Mouse (Mus musculus) retina, embryonic 14.5 days (tissue): ENCODE results near the gene Pcgf1.
A peak's percentile ranks its signal among the peaks of the same experiment; 100 is the strongest.

Experiments used
- DNase-seq: peaks from one replicate; pipeline ENCODE4 v3.0.0-alpha.2; 2015; ENCODE audit warnings: low spot score

Gene Pcgf1

DNA sequence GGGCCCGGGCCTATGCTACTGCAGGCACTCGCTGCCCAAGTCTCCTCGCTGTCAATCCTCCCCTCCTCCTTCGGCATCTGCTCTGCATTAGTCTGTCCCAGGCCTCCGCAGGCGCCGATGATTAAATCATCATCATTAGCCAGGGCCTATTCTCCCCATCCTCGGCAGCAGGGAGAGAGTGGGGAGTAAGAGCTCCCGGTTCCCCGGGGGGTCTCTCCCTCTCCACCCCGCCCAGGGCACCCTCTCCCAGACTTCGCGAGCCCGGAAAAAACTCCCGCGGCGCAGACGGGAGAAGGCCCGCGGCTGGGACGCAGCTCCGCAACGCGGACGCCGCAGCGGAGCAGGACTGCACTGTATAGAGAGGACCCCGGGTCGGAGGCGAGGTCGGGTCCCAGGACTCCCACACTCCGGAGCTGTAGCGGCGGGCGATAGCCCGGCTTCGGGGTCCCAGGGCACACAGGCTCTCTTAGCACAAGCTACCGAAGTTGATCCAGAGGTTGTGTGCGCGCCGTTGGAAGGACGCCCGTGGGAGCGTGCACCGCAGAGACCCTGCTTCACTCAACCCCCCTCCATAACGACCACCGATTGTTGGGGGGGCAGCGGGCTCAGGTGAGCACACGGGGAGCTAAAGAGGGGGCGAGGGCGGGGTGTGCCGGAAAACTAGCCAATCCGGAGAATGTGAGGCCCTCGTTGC is at the start of gene Pcgf1:
Pcgf1 (plus strand) TSS at position 240 of the 694 bp plus-strand sequence.
- DNase-seq = no peak

DNA sequence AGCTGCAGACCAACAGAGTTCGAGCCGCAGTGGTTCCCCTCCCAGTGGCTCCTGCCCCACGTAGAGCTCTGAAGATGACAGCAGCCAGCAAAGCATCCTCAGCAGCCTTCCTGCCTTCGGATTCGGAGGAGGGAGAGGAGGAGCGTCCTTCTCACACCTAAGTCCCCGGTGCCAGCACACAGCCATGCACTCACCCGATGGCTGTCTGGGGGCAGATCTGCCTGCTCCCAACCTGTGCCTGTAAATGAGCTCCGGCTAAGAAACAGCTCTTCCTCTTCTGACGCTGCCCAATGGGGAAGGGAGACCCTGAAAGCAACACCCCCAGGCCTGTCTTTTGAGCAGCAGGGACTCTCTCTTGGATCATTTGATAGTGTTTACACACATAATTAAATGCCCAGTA is 47.9 kb upstream of the Pcgf1 start:
- DNase-seq = no peak

DNA sequence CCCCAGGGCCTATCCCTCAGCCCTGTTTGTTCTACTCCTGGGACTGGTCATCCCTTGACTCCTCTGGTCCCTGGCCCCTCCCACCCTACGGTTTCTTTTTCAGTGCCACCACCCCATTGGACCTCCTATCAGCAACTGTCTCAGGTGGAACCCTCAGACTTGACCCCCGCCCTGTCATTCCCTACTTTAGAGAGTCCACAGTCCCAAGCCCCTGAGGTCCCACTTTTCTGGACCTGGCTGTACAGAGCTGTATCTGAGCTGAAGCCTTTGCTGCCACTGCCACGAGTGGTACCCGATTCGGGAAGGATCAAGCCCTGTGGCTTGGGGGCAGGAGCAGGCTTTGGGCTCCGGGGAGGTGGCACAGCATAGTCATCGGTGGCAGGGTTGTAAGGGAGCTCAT is 46.6 kb upstream of the Pcgf1 start:
- DNase-seq = no peak

DNA sequence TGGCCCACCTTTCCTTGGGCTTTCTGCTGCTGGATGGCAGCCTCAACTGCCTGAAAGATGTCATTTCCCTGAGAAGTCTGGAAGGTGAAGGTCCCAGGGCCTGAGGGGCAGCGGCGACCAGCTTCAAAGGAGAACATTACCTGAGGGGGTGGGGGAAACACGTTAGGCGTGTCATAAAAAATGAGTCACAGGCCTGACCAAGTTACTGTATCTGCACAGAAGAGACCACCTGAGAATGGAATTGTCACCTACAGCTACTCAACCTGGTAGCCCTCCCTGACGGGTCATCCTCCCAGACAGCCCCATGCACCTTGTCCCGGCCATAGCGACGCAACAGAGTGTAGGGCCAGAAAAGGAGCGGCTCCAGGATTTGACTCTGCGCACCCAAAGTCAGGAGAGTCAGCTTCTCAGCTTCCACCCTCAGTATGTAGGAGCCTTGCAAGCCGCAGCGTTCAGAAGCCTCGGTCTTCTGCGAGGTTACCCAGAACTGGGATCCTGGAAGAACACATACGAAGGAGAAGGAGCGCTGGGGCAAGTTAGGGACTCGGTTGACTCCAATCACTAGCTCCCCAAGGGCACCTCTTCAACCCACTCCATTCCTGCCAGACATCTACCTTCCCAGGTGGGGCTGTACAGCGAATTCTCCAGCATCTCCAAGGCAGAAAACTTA is 45.6 kb upstream of the Pcgf1 start:
- DNase-seq = no peak

DNA sequence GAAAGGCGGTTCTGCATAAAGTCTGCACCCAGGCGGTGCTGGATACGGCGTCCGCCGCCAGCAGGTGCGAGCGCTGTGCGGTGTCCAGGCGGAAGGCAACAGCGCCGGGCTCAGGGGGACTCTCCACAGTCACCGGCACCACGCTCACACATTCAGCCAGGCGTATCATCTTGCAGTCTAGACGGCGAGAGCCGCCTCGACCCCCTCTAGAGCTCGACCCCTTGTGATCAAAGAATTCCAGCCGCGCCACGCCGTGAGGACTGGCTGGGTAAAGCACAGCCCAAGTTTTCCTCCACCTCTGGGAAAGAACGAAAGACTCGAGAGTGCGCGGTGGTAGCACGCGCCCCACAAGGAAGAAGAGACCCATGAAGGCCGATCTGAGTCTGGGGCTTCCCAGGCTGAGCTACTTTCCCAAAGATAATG is 44.9 kb upstream of the Pcgf1 start:
- peak; percentile 60 for DNase-seq

DNA sequence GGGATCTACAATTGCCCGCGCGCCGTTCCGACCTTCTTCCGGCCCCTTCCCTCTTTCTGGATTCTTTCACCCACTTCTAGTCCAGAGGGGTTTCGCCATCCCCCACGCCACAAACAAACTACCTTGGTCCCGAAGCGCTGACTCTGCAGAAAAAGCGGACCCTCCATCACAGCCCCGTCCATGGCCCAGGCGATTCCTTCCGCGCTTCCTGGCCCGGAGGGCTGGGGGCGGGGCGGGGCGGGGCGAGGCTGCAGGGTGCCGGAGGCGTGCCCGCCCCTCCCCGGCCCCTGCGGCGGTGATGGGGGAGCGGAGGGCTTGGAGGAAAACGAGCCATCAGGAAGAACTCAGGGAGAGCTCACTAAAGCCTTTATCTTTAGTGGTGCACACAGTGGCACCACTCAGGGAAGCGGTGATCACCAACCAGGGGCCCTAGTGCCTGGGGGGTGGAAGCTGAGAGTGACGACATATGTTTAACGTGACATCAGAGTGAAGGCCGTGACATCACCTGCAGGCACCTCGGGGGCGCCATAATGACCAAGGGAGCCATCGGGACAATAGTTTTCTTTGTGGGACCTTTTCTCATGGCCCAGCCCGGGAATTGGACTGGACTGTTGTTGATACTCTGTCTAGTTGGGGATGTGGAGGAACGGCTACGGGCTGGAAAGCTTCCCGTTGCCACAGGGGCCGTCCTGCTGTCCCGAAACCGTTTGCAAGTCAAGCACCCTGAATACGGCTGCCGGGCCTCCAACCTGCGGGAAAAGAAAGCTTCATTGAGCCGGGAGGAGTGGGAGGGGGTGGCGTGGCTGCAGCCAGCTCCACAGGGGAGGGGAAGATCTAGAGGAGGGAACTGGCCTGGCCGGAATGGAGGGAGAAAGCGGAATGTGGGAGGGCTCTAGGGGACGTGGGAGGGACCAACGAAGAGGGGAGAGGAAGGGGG is 44.2 kb upstream of the Pcgf1 start, which contains the start of the genes Dok1 and Loxl3:
Dok1 (minus strand) TSS at position 223 of the 937 bp plus-strand sequence.
Loxl3 (plus strand) TSS at position 925 of the 937 bp plus-strand sequence.
- DNase-seq = peak; percentile 74

DNA sequence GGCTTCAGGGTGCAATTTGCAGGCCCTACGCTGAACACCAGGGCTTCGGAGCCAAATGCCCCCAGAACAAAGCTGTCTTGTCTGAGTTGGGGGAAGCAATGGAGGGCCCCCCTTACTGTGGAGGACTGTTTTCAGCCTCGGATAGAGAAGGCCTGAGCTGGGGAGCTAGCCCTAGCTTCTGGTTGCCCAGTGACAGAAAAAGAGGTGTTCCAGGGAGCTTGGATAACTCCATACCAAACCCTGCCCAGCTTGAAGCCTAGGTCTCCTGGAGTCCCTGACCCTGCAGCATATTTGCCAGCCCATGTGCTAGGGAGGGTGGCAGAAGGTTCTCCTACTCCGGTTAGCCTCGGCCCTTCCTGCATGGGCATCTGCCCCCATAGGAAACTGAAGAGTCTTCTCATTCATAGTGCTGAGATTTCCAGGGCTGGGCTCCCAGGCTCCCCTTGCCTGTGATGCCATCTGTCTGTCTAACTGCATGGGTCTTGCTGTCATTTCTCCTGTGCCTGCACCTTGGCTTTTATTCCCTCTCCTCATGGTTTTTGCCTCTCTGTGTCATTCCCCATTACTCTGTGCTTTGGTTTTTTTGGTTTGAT is 43.1 kb upstream of the Pcgf1 start:
- peak; percentile 16 for DNase-seq

DNA sequence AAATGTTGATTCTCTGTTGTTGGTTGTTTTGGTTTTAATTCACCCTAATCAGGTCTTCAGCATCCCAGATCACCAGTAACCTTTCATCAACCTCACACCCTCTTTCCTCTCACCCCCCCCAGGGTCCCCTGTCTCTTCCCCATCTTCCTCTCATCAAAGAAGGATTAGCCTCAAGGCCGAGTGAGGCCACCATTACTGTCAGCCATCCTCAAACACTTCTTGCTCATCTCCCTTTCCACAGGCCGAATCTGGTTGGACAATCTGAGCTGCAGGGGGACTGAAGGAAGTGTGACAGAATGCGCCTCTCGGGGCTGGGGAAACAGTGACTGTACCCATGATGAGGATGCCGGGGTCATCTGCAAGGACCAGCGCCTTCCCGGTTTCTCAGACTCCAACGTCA is 40.5 kb upstream of the Pcgf1 start:
- no peak for DNase-seq

DNA sequence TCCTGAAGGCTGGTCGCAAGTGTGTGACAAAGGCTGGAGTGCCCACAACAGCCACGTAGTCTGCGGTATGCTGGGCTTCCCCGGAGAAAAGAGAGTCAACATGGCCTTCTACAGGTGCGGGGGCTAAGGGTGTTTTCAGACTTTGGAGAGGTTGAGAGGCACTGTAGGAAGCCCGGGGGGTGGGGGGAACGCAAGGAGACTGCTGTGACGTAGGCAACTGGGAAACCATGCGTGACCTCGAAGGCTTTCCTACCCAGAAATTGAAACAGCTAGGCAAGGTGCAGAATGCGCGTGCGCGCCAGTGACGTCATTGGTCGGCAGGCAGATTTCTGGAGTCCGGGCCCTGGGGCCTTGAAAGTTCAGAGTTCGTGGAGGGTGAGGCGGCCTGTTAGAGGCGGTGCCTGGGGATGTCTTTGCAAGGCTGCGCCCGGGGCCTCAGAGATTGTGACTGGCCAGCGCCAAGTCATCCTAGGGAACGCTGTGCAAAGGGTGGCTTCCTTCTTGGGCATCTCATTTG is 39.1 kb upstream of the Pcgf1 start:
- DNase-seq = peak; percentile 90

DNA sequence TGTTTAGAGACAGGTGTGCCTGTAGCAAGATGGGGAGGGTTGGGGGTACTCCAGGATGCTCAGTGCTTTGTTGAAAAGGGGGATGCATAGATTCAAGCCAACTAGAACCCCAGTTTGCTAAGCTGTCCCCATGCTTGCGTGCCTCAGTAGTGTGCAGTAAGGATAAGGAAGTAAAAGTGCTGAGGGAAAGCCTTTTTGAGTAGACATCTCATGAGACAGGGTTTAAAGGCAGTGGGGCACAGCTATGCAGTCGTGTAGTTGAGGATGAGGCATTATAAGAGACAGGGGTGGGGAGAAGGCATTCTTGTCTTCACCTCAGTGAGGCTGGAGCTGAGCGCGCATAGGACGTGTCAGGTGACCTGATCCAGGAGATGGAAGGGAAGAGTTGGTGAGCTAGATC is 37.1 kb upstream of the Pcgf1 start:
- DNase-seq = no peak

DNA sequence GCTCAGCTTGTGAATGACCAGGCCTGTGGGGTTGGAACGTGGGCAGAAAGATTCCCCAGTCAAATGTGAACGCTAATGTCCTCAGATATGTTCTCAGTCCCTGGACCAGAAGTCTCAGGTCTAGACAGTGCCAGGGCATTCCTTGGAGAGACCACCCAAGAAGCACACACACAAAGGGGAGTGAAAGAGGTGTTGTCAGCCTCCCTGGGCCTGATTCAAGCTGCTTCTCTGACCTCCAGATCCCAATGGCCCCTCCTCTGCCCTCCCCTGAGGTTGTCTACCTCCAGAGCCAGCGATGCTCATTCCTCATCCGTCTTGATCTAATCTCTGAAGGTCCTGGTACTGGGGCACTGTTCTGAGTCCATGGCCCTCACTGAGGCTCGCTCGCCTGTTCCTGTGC is 34.1 kb upstream of the Pcgf1 start:
- DNase-seq = no peak

DNA sequence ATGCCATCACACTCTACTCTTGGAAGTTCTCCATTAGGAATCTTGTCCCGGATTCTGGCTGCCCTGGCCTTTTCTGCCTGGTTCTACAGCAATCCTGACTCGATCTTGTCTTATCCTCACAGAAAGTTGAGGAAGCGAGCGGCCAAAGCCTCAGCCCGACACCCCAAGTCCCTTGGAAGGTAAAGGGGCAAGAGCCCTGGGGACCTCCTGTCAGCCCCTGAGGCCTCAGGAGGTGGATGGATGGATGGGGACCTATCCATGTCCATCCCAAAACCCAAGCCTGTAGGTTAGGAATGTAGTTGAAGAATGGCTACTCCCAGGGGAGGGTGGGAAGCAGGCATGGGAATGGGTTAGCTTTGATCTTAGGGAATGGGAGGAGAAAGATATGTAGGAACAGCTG is 33.7 kb upstream of the Pcgf1 start:
- DNase-seq = no peak

DNA sequence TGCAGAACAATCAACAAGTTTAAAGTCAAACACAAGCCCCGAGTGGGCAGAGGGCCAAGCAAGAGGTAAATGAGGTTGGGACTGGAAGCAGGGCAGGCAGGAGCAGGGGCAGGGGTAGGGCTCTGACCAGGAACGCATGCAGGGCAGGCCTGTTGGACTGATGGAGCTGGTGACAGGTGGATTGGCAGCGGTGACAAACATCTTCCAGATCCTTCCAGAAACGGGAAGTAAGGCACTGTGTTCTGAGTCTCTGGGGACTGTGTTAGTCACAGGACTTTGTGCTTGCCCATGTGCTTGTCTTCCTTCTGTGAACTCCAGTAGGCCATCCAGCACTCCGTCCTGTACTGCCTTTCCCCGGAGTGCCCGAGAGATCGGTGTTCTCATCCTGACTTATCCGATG is 32.9 kb upstream of the Pcgf1 start:
- DNase-seq = no peak

DNA sequence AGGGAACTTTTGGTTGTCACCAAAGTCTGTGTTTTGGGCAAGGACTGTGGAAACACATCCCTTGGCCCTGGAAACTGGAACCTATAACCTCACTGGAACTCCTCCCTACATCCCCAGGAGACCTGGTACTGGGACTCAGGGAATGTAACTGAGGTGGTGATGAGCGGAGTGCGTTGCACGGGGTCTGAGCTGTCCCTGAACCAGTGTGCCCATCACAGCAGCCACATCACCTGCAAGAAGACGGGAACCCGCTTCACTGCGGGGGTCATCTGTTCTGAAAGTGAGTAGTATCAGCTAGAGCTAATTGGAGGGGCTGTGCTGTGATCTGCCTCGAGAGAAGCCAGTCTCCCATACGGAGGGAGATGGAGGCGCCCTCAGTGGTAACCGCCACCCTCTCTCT is 28.3 kb upstream of the Pcgf1 start:
- DNase-seq = no peak

DNA sequence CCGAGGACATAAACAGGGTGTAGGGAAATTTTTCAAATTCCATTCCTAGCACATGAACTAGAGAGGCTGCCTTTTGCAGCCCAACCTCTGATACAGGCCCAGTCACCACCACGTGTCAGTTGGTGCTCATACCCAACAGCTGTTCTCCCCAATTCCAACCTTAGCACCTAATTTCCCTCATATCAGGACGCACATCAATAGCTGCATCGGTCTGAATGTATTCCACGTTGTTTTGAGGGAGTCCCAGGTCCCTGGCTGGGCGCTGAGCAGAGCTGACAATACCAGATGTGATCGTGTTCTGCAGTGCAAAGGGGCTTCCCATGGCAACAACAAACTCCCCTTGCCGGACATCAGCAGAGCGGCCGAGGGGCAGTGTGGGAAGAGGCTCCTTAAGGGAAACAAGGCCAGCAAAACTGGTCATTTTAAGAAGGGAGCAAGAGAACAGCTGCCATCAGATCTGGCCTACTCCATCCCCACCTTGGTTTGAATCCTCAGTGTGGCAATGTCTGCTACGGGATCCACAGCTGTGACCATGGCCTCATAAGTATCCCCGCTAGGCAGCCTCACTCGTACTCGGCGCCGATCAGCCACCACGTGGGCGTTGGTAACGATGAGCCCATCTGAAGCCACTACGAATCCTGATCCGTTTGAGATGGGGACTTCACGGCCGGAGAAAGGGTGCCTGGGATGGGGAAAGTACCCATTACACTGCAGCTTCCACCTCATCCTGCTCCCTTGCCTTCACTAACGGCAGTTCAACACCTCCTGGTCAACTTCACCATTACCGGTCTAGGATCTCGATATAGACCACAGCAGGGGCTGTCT is 24.3 kb upstream of the Pcgf1 start:
- peak; percentile 55 for DNase-seq

DNA sequence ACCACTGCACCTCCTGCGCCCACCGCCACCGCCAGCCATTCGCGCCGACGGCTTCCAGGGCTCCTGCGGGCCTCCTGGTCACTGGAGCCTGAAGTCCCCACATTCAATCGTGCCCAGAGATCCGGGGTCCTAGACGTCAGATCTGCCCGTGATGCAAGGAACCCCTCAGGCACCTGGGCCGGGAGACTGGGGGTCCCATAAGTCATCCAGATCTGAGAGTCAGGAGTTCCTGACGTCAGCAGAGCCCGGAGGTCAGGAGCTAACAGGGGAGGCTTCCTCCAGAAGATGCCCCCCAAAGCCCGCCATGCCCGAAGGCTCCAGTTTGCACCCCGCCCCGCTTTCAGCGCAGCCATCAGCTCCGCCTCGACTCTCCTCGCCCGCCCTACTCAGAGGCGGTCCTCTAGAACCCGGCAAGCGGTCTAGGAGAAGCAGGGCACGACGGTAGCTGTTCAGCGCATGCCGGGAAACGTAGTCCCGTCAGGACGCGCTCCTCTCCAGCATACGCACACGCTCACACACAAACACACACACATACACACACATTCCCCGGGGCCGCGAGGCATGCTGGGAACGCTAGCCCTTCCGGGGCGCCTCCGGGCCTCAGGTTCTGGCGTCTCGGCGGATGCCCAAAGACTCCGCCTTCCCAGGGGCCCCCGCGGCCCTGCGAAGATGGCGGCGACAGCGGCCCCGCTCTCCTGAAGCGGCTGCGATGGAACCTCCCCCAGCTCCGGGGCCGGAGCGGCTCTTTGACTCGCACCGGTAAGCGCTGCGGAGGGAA is 23.4 kb upstream of the Pcgf1 start, which contains the start of gene Aup1:
Aup1 (plus strand) TSS at position 448 of the 778 bp plus-strand sequence.
- peak; percentile 99 for DNase-seq

DNA sequence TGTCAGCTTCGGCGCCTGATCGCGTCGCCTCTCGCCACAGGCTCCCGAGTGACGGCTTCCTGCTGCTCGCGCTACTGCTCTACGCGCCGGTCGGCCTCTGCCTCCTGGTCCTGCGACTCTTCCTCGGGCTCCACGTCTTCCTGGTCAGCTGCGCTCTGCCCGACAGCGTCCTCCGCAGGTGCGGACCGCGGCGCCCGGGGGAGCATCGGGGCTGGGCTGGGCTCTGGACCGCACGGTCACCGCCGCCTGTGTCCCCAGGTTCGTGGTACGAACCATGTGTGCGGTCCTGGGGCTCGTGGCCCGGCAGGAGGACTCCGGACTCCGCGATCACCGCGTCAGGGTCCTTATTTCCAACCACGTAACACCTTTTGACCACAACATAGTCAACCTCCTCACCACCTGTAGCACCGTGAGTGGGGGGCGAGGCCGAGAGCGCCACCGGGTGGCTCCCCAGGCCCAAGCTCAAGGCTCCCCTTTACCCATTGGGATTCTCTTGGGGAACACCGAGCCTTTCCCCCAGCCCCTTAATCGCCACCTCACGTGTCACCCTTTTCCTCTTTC is 22.7 kb upstream of the Pcgf1 start, which contains the start of gene Htra2:
Htra2 (minus strand) TSS at position 403 of the 561 bp plus-strand sequence.
- peak; percentile 36 for DNase-seq

DNA sequence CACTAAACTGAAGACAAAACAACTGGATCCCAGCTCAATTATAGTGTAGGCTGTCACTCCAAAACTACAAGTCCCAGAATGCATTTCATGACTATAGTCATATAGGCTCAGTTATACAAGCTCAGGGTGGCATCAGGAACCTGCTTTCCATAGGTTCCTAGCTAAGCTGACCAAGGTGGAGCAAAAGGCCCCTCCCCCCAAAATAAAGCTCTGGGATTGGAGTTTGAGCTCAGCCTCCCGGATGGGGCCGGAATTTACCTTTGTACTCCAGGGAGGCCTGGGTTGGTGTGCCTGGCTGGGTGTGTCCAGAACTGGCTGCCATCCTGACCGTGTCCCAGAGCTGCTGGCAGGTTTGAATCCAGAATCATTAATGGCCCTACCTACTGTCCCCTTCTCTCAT is 19.9 kb upstream of the Pcgf1 start, which contains the start of gene Dqx1:
Dqx1 (plus strand) TSS at position 55 of the 400 bp plus-strand sequence.
- no peak for DNase-seq

DNA sequence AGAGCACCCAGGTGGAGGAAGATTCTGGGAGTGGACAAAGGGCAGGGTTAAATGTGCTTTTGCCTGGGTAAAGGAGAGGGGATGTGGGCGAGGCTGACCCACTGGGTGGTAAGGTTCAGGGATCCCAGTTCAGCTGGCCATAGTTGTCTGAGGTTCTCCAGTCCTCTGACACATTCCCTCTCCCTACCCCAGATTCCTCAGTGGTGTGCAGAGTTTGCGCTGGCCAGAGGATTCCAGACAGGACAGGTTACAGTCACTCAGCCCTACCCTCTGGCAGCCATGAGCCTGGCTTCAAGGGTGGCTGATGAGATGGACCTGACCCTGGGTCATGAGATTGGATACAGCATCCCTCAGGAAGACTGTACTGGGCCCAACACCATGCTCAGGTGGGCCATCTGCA is 18.9 kb upstream of the Pcgf1 start:
- DNase-seq = no peak

DNA sequence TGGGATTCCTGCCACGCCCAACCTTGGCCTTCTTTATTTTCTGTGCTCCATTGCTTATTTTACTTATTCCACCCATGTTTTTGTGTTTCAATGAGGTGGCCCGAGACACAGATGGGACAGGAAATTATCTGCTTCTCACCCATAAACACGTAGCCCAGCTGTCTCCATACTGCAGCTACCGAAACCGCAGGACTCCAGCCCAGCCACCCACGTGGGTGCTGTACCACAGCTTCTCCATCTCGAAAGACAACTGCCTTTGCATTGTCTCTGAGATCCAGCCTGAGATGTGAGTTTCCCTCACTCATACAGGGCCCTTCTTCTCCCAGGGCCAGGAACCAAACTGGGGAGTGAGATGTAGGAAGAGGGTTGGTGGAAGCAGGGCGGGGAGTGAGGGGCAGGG is 11.7 kb upstream of the Pcgf1 start:
- no peak for DNase-seq
